Mouse (Mus musculus) stomach, postnatal 0 days (tissue): ENCODE measurements around the gene Dqx1.

Experiments used
- CTCF ChIP-seq: IDR thresholded peaks from 2 replicates; pipeline ENCODE4 v1.5.1; 2016; ENCODE audit warnings: antibody characterized with exemption, low read depth, mild to moderate bottlenecking, moderate library complexity
- EP300 ChIP-seq: optimal IDR thresholded peaks from 2 replicates; pipeline ENCODE3; 2016; ENCODE audit warnings: antibody characterized with exemption

DNA sequence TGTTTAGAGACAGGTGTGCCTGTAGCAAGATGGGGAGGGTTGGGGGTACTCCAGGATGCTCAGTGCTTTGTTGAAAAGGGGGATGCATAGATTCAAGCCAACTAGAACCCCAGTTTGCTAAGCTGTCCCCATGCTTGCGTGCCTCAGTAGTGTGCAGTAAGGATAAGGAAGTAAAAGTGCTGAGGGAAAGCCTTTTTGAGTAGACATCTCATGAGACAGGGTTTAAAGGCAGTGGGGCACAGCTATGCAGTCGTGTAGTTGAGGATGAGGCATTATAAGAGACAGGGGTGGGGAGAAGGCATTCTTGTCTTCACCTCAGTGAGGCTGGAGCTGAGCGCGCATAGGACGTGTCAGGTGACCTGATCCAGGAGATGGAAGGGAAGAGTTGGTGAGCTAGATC lies 17.0 kb upstream of the Dqx1 start:
- TF ChIP-seq CTCF (no peak), EP300 (no peak)
